Mouse (Mus musculus) cerebellum, adult 2 months (tissue): ENCODE data around the gene Man1c1.

Experiments used
- CTCF ChIP-seq: fragments of 200-500 bp; IDR thresholded peaks from 2 replicates; pipeline ENCODE4 v1.5.1; 2011; ENCODE audit warnings: low read depth, mild to moderate bottlenecking, control low read depth, low read length, moderate library complexity, borderline replicate concordance; ENCODE audit not compliant: insufficient read depth
- POLR2A ChIP-seq: fragments of 200-500 bp; IDR thresholded peaks from 2 replicates; pipeline ENCODE4 v1.6.1; 2011; ENCODE audit warnings: low read length, control low read depth, borderline replicate concordance; ENCODE audit not compliant: insufficient read depth

DNA sequence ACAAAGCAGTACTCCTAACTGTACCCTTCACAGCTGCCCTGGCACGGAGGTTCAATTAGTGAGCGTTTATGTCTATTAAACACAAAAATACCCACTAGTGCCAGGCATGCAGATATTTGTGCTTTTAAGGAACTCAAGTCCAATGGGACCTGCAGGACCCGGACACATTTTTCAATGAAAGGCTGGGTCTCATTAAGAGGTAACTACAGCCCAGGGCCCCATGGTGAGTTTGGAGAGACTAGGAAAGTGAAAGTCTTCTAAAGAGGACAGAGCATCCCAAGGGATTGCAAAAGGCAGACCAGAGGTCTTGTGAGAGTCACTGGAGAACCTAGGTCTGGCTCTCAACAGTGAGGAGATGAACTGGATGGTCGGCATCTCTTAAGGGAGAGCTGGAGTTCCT, 170.7 kb downstream of the Man1c1 start:
- TF ChIP-seq POLR2A (no peak), CTCF (no peak)
